Mouse (Mus musculus) hindbrain, embryonic 11.5 days (tissue): ENCODE results near the gene Tbkbp1. TPM values are rescaled to one million over a fixed set of nuclear protein-coding genes. Genes with fewer than 3 reads are reported as not detected.

Experiments used
- ATAC-seq: fragments of 200-750 bp; cut with Nextera tagmentation; 2 replicates; pipeline ENCODE4 v1.8.0; 2017; ENCODE audit warnings: mild to moderate bottlenecking, moderate TSS enrichment, moderate library complexity; ENCODE audit not compliant: low FRiP score
- DNase-seq: peaks from one replicate; pipeline ENCODE4 v3.0.0-alpha.2; 2015; ENCODE audit warnings: low spot score
- H3K27ac ChIP-seq: fragments of 300-500 bp; sonication (generic); 2 replicates; pipeline ENCODE4 v1.5.1; 2014; ENCODE audit warnings: mild to moderate bottlenecking, low read depth, low read length
- H3K27me3 ChIP-seq: fragments of 300-500 bp; sonication (generic); 2 replicates; pipeline ENCODE4 v1.6.1; 2014; ENCODE audit warnings: mild to moderate bottlenecking, low read length, moderate library complexity, mixed read lengths; ENCODE audit not compliant: control insufficient read depth, insufficient read depth
- H3K36me3 ChIP-seq: fragments of 300-500 bp; sonication (generic); 2 replicates; pipeline ENCODE4 v1.6.1; 2014; ENCODE audit warnings: mild to moderate bottlenecking, low read length, moderate library complexity, mixed read lengths; ENCODE audit not compliant: control insufficient read depth, insufficient read depth
- H3K4me1 ChIP-seq: fragments of 300-500 bp; sonication (generic); replicated peaks from 2 replicates; pipeline ENCODE4 v1.6.1; 2014; ENCODE audit warnings: low read length, mixed read lengths; ENCODE audit not compliant: control insufficient read depth, insufficient read depth
- H3K4me2 ChIP-seq: fragments of 300-500 bp; sonication (generic); replicated peaks from 2 replicates; pipeline ENCODE4 v1.6.1; 2014; ENCODE audit warnings: mild to moderate bottlenecking, low read depth, low read length
- H3K4me3 ChIP-seq: fragments of 300-500 bp; sonication (generic); 2 replicates; pipeline ENCODE4 v1.5.1; 2014; ENCODE audit warnings: low read depth, low read length
- H3K9ac ChIP-seq: fragments of 300-500 bp; sonication (generic); 2 replicates; pipeline ENCODE4 v1.6.1; 2014; ENCODE audit warnings: low read depth, low read length
- H3K9me3 ChIP-seq: fragments of 300-500 bp; sonication (generic); 2 replicates; pipeline ENCODE4 v1.6.1; 2016; ENCODE audit warnings: low read length; ENCODE audit not compliant: control insufficient read depth
- WGBS: fragments of 180-500 bp; shearing (Covaris S2); extraction: QIAGEN DNeasy Blood & Tissue Kit; methylation state at CpG from one replicate; pipeline ENCODE4 v1.1.7; 2014; 5-methylcytosine and 5-hydroxymethylcytosine counted together
- polyA plus RNA-seq: library from polyadenylated mRNA; unstranded; fragments of >200 nt; fragmentation: Nextera tagmentation; extraction: Ambion mirVana; gene quantifications from 2 replicates; pipeline ENCODE4 v1.2.1, GENCODE M21; 2014

Gene Tbkbp1
- polyA plus RNA-seq, 1 experiment from 2014 or later = 4.2 TPM

- H3K27ac ChIP-seq = no peak within 1 kb of the TSS
- peaks cover 7% of the 10 kb centered on the region; the same call in 1 of the 2 replicates for H3K4me1 ChIP-seq
- ATAC-seq (no peak), DNase-seq (peak; percentile 56)
- peaks cover 45% of the 10 kb centered on the region for H3K27me3 ChIP-seq
- no peaks in the 10 kb centered on the region for H3K9me3 ChIP-seq
- H3K4me2 ChIP-seq = peak within 1 kb of the TSS; percentile 74
- peak within 1 kb of the TSS; percentile 38 for H3K9ac ChIP-seq
- WGBS = 1% methylated on average over 80 of the region's 87 CpGs
- peak within 1 kb of the TSS; percentile 39 for H3K4me3 ChIP-seq
- H3K36me3 ChIP-seq = no peaks in the 10 kb centered on the region
Measured at GRCm38 (mm10) chr11:97114671-97115601, 36.4 kb downstream of the Tbkbp1 start, which contains the start of gene Tbx21. TSS of gene Tbx21 (minus strand) at chr11:97115331.

GRCm38 (mm10) chr11:97112519-97113125 lies 38.7 kb downstream of the Tbkbp1 start:
- Histone ChIP-seq H3K27me3 (peaks cover 45% of the 10 kb centered on the region), H3K36me3 (no peaks in the 10 kb centered on the region)
- ATAC-seq = no peak

GRCm38 (mm10) chr11:97108976-97109375 lies 42.3 kb downstream of the Tbkbp1 start:
- H3K27ac ChIP-seq = no peak overlapping the region
- peaks cover 15% of the 10 kb centered on the region for H3K27me3 ChIP-seq
- no peaks in the 10 kb centered on the region for H3K36me3 ChIP-seq
- 83% methylated on average over 16 of the region's 16 CpGs for WGBS
- H3K9ac ChIP-seq = no peak overlapping the region
- DNase-seq (no peak), ATAC-seq (no peak)
- H3K4me1 ChIP-seq = no peaks in the 10 kb centered on the region
- H3K9me3 ChIP-seq = no peaks in the 10 kb centered on the region
- H3K4me2 ChIP-seq = no peak overlapping the region
- no peak overlapping the region for H3K4me3 ChIP-seq

More at GRCm38 (mm10) chr11:97112519-97113125, 38.7 kb downstream of the Tbkbp1 start:
- H3K27ac ChIP-seq = no peak overlapping the region
- WGBS = 80% methylated on average over 9 of the region's 9 CpGs
- no peak for DNase-seq
- peaks cover 7% of the 10 kb centered on the region; the same call in 1 of the 2 replicates for H3K4me1 ChIP-seq
- H3K4me2 ChIP-seq = no peak overlapping the region
- H3K9me3 ChIP-seq = no peaks in the 10 kb centered on the region
- H3K4me3 ChIP-seq = no peak overlapping the region
- no peak overlapping the region for H3K9ac ChIP-seq

GRCm38 (mm10) chr11:97104091-97104483 lies 47.2 kb downstream of the Tbkbp1 start:
- DNase-seq (no peak), ATAC-seq (no peak)
- Histone ChIP-seq H3K27ac (no peak overlapping the region), H3K9ac (no peak overlapping the region), H3K4me2 (no peak overlapping the region), H3K9me3 (no peaks in the 10 kb centered on the region), H3K4me1 (no peaks in the 10 kb centered on the region), H3K36me3 (no peaks in the 10 kb centered on the region), H3K27me3 (0 out of 2 replicates have a peak, but pooled peaks cover 2% of the 10 kb centered on the region), H3K4me3 (no peak overlapping the region)
- WGBS = 96% methylated on average over 9 of the region's 9 CpGs

- ATAC-seq (no peak), DNase-seq (no peak)
- Histone ChIP-seq H3K9ac (no peak overlapping the region), H3K9me3 (no peaks in the 10 kb centered on the region), H3K4me2 (no peak overlapping the region), H3K36me3 (no peaks in the 10 kb centered on the region), H3K4me1 (no peaks in the 10 kb centered on the region), H3K27ac (no peak overlapping the region), H3K4me3 (no peak overlapping the region), H3K27me3 (0 out of 2 replicates have a peak, but pooled peaks cover 2% of the 10 kb centered on the region)
- WGBS = 98% methylated on average over 10 of the region's 10 CpGs
Measured at GRCm38 (mm10) chr11:97103163-97104090, 47.9 kb downstream of the Tbkbp1 start.

- no peaks in the 10 kb centered on the region for H3K4me1 ChIP-seq
- no peak for ATAC-seq
- H3K36me3 ChIP-seq = no peaks in the 10 kb centered on the region
- no peak overlapping the region for H3K9ac ChIP-seq
- no peak overlapping the region for H3K4me2 ChIP-seq
- H3K27me3 ChIP-seq = 0 out of 2 replicates have a peak, but pooled peaks cover 2% of the 10 kb centered on the region
- peak; percentile 75 for DNase-seq
- H3K4me3 ChIP-seq = no peak overlapping the region
- WGBS = 22% methylated on average over 9 of the region's 9 CpGs
- H3K9me3 ChIP-seq = no peaks in the 10 kb centered on the region
- H3K27ac ChIP-seq = no peak overlapping the region
Measured at GRCm38 (mm10) chr11:97101722-97102121, 49.6 kb downstream of the Tbkbp1 start.

GRCm38 (mm10) chr11:97098791-97099190 lies 52.5 kb downstream of the Tbkbp1 start:
- Histone ChIP-seq H3K4me3 (no peak overlapping the region), H3K4me1 (no peaks in the 10 kb centered on the region), H3K27me3 (peaks cover 2% of the 10 kb centered on the region; the same call in 1 of the 2 replicates), H3K27ac (no peak overlapping the region), H3K4me2 (no peak overlapping the region), H3K9me3 (no peaks in the 10 kb centered on the region), H3K9ac (no peak overlapping the region), H3K36me3 (no peaks in the 10 kb centered on the region)
- 22% methylated on average over 18 of the region's 18 CpGs for WGBS
- ATAC-seq (no peak), DNase-seq (no peak)

- Histone ChIP-seq H3K9me3 (no peaks in the 10 kb centered on the region), H3K9ac (no peak overlapping the region), H3K27me3 (no peaks in the 10 kb centered on the region; the same call in 1 of the 2 replicates), H3K36me3 (no peaks in the 10 kb centered on the region), H3K4me2 (no peak overlapping the region), H3K4me1 (no peaks in the 10 kb centered on the region), H3K27ac (no peak overlapping the region), H3K4me3 (no peak overlapping the region)
- DNase-seq (no peak), ATAC-seq (no peak)
- 71% methylated on average over 2 of the region's 2 CpGs for WGBS
Measured at GRCm38 (mm10) chr11:97094600-97094999, 56.7 kb downstream of the Tbkbp1 start.
